Mouse (Mus musculus): Measurements from ENCODE around the gene Sidt2. TPM values are rescaled to one million over a fixed set of nuclear protein-coding genes. Genes with fewer than 3 reads are reported as not detected.

The Sidt2 gene
- total RNA-seq (2021) = 10 to 100 TPM; 57.1 to 67.0 TPM

DNA sequence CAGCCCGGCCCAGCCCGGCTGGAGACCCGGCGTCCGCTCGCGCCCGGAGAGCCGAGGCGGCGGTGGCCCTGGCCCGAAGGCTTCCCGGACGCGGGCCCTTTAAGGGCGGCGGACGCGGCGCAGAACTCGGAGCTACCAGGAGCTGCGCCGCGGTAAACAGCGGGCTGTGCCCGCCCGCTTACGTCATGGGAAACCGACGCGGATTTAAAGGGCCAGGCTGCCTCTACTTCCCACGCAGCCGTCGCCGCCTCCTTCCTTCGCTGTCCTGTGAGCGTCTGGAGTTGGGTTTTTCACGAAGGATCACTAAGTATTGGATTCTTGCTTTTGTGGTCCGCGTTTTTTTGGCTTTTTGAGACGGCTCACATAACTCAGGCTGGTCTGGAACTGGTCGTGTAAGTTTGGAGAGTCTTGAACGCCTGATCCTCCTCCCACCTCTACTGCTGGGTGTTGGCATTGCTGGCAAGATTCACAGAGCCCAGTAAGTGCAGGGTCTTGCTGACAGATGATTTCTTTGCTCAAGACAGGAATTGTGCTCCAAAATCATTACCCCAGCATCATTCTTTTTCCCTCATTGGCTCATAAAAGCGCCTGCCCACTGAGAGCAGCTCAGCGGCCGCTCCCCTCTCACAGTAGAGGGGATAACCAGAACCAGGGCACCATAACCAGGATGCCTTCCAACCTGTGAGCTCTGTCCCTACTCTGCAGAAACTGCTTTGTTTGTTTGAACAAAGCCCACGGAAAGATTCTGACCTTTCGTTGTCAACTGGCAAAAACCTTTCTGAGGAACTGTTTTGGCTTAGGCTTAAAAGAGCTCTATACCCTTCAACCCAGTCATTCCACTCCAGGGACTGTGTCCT, at the start of gene Sidt2:
TSS of gene Sidt2 (minus strand) at position 152 of the 857 bp plus-strand sequence.
- DNase-seq = peak; percentile 89

DNA sequence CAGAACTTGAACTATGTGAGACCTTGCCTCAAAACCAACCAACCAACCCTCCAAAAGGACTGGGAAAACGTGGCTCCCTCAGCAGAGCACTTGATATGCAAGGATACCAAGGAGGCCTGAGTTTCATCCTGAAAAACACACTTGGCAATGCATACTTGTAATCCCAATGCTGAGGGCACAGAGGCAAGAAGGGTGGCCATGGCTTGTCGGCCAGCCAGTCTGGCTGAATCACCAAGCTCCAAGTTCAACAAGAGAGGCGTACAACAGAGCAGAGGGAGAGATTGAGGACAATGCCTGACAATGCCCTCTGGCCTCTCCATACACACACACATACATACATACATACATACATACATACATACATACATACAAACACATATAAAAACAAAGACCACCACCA, 49.5 kb upstream of the Sidt2 start:
- DNase-seq = no peak

DNA sequence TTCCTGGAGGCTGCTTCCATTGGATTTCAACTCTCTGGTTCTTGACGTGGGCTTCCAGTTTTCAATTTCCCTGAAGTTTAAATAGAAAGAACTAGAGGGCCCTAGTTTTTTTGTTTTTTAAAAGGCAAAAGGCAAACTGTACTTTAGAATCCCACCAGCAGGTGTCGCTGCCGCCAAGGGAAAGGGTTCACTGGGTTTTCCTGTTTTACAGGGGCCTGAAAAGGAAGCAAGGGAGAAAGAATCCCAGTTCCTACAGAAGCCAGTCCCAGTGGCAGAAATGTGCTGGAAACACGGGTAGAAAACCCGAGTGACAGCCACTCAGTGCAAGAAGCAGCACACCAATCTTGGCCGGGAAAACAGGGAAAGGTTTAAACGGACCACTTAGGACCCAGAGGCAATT, 48.7 kb upstream of the Sidt2 start:
- DNase-seq = peak; percentile 92

DNA sequence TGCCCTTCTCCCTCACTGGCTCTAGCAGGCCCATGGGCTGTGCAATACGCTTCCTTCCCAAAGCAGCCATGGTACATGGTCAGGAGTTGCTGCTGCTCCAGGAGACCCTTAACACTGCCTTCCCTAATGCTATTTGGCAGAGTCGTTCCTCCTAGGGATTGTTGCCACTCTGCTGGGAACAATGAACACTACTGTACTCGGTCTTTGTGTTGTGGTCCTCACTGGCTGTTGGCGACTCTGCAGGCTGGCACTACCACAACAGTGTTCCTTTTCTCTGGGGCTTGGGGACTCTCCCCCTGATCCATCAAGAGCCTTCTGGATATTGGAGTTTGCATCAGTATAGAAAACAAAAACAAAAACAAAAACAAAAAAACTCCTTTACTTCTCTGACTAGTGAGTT, 44.0 kb upstream of the Sidt2 start:
- no peak for DNase-seq

DNA sequence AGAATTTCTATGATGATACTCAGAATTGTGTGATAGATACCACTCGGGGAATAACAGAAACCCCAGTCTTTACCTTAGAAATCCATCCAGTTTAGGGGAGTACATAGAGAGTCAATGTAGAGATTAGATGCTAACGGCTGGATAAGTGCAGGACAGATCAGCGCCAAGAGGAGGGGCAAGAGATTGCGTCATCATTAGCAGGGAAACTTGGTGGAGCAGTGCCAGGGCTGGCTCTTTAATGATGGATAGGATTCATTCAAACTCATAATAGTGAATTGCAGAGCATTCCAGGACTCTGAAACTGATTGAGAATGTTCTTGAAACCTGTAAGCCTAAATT, 30.1 kb upstream of the Sidt2 start:
- DNase-seq = peak; percentile 79

DNA sequence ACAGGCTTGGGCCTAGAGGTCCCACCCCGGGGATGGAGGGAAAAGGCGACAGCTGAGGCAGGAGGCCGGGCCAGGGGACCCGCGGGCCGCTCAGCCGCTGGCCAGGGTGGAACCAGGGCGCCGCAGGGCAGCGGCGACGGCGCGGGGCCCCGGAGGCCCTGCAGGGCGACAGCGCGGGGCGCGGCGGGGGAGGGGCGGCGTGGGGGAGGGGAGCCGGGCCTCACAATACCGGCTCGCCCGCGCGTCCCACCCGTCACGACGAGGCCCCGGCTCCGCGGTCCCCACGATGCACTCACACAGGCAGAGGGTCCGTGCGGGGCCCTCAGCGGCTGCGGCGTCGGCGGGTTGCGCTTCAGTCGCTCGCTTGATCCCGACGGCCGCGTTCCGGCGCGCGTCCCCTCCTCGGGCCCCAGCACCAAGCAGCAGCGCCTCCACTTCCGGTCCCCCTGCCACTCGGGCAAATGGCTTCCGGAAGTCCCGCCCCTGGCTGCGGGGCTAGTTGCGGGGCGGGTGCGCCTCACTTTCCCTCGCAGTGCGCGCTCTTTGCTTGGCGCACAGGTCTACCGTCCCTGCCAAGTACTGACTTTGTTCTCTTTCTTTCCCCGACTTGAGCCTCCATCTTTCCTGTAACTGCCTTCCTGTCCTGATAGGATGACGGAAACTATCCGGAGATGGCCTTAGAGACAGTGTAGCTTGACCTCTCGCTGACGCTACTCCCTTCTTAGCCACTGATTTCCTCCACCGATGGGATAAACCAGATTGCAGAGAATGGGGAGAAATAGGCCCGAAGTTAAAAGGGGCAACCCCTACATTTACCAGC, 29.6 kb upstream of the Sidt2 start:
- peak; percentile 93 for DNase-seq

DNA sequence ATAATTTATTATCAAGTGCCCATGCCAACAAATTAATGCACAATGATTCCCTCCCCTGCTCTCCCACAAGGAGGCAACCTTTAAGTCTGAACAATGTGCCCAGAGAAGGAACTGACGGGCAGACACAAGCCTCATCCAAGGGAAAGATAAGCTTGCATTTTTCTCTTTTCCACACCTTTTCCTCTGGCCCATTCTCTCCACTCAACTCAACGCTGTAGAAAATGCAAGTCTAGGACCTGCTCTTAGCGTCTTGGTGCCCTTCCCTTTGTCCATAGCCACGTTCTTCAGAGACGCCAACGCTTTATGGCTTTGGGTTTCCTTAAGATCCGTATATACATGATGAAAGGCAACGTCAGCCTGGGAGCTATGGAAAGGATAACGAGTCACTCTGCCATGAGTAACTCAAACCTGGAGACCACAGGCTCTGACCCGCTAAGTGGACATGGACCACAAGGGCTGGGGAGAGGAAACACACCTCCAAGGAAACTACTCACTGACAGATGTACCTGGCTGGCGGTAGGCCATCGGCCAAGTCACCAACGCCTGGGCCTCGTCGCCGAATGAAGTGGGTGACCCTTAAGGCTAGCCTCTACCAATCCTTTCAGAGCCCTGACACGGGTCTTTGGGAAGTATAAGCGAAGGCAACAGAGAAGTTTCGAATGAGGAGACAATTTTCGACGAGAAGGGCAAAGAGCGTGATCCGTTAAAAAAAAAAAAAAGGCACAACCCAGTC, 28.8 kb upstream of the Sidt2 start:
- peak; percentile 39 for DNase-seq

DNA sequence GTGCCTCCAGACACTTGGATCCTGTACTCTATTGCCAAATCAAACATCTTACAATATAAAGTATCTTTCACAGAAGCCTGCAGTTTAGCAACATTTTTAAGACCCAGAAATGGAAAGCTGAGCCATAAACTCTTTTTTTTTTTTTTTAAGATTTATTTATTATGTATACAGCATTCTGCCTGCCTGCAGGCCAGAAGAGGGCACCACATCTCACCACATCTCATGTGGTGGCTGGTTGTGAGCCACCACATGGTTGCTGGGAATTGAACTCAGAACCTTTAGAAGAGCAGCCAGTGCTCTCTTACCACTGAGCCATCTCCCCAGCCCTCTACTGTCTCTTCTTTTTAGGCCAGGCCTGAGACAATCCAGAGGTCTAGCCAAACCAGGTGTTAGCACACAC, 26.3 kb upstream of the Sidt2 start:
- DNase-seq = no peak

DNA sequence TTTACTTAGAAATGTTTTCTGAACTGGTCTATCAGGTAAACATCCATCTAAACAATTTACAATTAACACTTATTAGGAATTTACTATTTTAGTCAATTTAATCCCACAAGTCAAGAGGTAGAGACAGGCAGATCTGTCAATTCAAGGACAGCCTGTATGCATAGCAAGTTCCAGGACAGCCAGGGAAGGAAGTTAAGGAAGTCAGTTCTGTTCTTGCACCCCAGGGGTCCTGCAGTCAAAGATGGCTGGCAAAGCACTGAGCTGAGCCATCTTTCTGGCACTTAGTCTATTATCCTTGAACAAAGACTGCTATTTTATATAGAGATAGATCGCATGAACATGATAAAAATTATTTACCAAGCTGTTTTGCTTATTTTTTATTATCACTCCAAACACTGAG, 25.6 kb upstream of the Sidt2 start:
- DNase-seq = no peak

DNA sequence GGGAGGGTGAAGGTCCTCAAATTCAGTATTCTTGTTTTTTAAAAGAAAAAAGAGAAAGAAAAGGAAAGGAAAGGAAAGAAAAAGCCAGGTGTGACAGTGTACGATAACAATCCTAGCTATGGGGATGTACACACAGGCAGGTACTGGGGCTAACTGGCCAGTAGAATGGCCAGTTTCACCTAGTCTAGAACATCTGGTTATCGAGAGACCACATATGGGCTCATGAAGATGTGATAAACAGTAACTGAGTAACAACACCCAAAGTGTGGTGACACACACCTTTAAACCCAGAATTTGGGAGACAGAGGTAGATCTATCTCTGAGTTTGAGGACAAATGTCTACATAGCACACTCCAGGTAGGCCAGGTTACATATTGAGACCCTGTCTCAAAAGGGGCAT, 24.7 kb upstream of the Sidt2 start:
- no peak for DNase-seq

DNA sequence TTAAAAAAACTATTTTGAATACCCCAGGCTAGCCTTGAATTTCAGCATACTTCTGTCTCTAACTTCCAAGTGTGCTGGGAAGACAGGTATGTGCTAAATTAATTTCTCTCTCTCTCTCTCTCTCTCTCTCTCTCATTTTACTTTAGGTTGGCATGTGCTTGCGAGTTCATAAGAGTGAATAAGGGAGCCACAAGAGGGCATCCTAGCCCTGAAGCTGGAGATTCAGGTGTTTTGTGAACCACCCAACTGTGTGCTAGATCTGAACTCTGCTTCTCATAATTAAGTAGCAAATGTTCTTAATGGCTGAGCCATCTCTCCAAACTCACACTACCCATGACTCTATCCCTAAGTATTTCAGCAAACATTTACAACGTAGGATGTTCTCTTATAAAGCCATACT, 21.8 kb upstream of the Sidt2 start:
- no peak for DNase-seq

DNA sequence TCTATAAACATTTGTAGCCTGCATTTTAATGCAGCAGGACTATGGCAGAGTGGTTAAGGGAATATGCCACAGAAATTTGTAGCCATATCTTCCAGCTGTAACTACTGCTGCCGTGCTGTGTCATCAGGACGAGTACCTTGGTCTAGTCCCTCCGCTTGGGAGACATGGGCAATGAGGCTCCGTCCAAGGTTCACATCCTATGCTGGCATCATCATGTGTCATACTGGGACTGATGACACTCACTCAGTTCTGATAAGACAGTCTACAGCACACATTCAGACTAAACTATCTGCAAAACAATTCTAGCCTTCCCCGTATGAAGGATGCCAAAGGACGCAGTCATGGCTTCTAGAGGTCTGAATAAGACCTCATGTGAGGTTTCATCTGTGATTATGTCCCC, 8.5 kb upstream of the Sidt2 start:
- no peak for DNase-seq

DNA sequence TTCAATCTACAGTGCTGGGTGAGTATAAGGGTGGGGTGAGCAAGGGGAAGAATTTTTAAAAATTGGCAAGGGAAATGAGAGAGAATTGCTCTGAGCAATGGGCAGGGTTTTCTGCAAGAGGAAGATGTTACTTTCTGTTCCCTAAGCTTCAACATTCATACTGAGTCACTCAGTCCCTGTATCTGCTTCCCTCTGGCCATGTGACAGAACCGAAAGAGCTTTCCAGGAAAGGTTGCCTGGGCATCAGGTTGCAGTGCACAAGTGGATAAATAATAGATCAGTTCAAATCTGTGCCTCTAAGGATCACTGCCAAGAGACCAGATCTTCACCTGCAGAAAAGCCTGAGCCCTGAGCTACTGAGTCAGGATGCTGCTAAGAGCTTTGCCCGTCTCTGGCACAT, 6.8 kb upstream of the Sidt2 start:
- no peak for DNase-seq

DNA sequence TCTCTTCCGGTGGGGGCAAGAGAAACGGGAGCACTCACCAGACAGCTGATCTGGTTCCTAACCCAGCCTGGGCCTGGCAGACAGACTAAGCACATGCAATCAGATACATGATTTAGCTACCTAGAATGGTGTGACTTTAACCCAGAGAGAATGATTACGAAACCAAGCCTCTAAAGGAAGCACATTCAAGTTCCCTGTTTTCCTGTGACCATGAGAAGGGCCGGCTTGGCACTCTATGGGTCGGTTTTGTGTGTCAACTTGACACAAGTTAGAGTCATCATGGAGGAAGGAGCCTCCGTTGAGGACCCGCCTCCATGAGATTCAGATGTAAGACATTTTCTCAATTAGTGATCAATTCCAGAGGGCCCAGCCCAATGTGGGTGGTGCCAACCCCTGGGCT, 4.6 kb upstream of the Sidt2 start:
- no peak for DNase-seq

DNA sequence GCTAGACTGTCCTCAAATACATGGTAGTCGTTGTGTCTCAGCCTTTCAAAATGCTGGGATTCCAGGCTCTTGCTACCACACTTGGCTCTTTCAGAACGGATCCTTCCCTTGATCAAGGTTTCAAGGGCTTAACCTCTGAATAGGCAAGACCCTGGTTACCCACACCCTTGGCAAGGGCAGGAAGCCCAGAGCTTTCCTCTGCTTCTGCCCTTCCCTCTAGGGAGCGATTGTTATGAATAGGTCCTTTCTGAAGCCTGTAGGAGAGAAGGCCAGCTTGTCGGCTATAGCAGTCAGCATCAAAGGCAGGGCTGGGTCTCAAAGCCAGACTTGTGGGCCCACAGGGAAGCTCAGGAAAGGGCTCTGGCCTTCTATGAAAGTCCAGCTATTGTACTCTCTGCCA, 3.8 kb upstream of the Sidt2 start:
- DNase-seq = no peak

DNA sequence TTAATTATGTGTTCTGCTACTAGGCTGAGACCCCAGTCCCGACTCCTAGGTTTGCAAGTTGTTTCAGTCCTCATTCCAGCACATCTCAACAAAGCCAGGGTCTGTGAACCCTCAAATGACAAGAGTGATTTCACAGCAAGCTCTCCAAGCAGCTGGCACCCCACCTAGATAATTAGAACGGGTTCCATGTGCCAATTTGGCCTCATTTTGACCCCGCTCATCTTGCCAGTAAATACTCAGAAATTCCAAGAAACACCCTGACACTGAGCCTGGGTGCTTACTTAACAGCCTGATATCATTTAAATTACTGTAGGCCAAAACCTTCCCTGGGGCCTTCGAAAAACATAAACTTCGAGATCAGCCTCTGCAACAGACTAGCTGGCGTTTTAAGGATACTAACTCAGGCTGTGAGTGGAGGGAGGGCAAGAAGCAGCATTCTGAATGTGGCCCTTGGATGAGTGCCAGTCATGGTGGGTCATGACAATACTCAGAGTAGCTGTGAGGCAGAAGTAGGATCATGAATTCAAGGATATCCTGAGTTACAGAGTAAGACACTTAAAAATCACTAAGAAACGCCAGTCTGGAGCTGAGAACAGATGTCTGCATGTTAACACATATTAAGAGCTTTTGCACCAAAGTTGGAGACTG, 3.1 kb upstream of the Sidt2 start:
- DNase-seq = peak; percentile 47

DNA sequence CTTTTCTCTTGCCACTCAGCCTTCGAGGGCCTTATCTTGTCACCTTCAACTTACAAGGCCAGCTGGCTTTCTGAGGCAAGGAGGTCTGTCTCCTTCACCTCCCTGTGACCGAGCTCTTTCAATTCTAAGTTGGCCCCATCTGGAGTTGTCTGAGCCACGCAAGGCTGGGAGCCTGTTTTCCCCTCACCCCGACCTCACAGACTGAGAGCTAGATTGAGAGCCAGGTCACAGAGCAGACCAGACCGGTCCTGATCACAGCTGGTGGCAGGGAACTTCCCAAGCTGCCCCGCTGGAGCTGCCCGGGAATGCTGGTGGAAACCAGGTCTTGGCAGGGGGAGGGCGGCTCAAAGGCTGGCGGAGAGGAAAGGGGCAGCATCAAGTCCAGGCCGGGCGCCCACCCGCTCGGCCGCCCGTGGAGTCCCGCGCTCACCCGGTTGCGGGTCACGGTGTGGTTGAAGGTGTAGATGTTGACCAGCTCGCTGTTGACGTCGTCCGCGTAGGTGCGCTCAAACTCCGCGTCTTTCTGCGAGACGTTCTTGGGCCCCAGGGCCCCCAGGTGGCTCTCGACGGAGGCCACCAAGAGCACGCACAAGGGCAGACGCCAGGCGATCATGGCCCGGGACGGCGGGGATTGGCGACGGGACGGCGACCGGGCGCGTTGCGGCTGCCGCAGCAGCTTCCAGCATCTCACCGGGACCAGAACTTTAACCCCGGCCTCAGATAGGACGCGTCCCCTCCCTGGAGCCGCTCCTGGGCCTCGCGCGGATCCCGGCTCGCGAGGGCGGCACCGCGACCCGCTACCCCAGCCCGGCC, 558 bp downstream of the Sidt2 start:
- peak; percentile 59 for DNase-seq

DNA sequence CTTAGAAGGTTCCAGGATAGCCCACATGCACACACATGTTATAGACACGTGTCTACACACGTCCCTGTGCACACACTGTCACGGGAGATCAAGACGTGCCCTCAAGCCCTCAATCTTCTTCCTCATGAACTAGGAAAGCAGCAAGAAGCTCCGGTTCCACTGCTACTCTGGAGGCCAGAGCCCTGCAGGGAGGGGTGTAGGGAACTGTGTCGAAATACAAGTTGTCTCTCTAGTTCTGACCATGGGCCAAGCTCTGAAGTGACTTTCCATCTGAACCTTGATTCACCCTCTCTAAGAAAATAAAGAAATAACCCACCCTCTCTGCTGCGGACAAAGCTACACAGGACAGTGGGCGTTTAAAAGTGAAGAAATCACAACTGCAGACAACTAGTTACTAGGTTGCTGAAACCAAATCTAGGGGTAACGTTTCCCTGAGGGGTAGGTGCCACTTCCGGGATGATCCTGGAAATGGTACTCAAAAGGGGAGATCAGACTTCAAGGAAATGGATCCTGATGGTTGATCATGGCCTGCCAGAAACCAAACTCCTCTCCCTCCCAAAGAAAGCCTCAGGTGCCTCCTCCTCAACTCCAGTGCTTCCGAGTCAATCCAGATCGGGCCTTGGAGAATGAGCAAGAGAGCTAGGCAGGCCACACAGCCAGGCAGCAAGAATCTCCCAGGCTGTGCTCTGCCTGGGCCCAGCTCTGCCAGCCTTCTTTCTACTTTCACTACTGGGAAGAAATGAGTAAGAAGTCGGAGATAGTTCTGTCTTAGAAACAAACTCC, 1.4 kb downstream of the Sidt2 start:
- DNase-seq = peak; percentile 5

DNA sequence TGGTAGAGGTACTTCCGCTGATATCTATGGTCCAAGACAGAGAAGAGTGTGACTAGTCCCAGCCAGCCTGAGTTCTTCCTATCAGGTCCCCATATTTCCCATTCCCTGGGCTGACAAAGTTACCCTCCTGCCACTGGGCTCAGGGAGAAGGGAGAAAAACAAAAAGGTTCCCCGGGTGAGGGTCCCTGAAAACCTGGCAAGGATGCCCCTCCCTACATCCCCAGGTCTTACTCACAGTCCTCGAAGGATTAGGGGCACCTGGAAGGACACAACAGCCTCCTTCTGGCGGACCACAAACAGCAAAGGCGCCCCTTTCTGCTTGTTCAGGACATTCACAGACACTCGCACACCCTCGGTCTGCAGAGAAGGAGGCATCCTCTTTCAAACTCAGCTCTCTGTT, 2.2 kb downstream of the Sidt2 start:
- DNase-seq = peak; percentile 5

DNA sequence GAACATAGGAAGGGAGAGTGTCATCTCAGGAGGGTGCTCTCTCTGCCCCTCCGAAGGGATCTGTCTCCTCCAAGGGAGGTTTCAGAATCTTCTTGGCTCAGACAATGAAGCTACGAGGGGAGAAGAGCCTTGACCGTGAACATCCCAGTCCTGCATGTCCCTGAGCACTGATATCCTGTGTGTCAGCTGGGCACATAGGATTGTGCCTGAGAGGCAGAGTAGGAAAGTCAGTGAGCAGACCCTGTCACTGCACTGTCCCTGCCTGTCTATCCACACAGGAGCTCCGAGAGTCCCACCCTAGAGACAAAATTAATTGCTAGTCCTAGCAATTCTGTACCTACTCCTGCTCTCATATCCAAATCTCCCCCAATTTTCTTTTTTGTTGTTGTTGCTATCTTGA, 3.0 kb downstream of the Sidt2 start:
- no peak for DNase-seq

DNA sequence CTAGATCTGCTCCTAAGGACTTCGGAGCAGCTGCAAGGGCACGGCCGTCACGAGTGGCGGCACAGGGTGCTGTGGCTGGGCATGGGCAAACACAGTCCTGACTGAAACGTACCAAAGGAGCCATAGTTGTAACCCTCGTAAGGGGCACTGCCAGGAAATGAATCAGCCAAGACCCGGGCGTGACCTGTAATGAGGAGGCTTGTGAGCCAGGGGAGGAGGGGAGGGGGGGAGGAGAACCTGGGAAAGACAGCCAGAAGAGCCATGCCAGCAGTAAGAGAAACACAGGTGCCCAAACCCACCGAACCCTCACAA, 8.2 kb downstream of the Sidt2 start:
- no peak for DNase-seq
